Mouse (Mus musculus): ENCODE data around the gene Tpm3.

DNA sequence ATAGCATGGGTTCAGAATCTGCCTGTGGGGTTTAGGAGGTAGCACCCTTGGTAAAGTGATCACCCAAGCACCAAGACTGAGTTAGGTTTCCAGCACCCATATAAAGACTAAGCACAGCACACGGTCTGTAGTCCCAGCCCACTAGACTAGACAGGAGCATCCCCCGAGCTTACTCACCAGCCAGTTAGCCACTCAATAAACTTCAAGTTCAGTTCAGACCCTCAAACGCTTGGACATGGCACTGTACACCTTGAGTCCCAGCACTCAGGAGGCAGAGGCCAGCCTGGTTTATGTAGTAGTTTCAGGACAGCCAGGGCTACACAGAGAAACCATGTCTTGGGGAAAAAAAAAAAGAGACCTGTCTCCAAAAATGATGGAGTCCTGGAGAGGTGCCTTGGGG lies 28.6 kb downstream of the Tpm3 start:
- TF ChIP-seq CTCF (IDR thresholded peaks at IDR 0.05; ENCODE audit: low read depth, low read length) (no peak), EP300 (IDR thresholded peaks at IDR 0.05; ENCODE audit: insufficient read depth, low read depth, low read length) (no peak), POLR2A (IDR thresholded peaks at IDR 0.05; ENCODE audit: insufficient read depth, low read length) (no peak)
